Mouse (Mus musculus) cerebellum, postnatal 36 days (tissue): Measurements from ENCODE around the gene Gm5741.
A peak's percentile ranks its signal among the peaks of the same experiment; 100 is the strongest.

Experiments used
- DNase-seq, 2 experiments: peaks; one replicate each; pipeline ENCODE4 v3.0.0; 2021 to 2022; ENCODE audit warnings: mixed read lengths in 2 of 2

Gm5741 gene

DNA sequence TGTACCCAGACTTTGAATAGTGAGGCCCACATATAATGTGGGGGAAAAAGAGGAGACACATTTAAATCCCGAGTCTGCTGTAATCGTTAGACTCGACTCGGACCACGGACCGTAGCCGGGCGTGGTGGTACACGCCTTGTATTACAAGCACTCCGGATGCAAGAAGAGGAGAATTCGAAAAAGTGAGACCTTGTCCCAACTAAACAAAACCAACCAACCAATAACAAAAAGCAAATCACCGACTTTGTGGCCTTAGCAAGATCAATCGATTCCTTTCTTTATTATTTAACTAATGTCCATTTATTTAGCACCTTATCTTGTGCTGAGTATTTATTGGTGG lies 40.3 kb downstream of the Gm5741 start:
- no peak for DNase-seq

DNA sequence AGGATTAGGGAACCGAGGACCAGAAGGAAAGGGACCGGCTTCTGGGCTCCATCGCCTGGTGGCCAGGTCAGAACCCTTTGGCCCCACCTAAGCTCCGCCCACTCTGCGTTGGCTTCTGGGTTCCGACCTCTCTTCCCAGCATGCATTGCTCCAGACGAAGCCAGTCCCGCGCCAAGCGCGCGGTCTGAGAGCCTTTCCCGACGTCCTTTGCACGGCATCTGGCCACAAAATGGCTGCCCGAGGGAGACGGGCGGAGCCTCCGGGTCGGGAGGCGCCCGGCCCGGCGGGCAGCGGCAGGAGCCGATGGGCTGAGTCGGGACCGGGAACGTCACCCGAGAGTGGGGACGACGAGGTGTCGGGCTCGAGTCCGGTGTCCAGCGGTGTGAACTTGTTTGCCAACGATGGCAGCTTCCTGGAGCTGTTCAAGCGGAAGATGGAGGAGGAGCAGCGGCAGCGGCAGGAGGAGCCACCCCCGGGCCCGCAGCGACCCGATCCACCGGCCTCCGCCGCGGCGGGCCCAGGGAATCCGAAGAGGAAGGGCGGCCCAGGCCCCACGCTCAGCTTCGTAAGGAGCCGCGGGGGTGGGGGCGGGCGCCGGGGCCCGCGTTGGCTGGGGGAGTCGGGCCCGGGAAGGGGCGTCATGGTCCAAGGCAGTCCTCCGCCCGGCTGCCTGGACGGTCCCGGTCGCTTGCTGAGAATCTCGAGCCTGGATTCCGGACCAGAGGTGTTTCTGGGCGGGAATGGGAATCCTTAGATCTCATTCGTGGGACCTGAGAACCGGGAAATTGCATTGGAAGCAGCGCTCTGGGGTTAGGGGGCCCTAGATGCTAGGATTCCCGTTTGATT lies 40.9 kb downstream of the Gm5741 start, which contains the start of gene Trir:
Trir (plus strand) TSS at position 154 of the 846 bp plus-strand sequence.
- peak; percentile 97 to 98 for DNase-seq

DNA sequence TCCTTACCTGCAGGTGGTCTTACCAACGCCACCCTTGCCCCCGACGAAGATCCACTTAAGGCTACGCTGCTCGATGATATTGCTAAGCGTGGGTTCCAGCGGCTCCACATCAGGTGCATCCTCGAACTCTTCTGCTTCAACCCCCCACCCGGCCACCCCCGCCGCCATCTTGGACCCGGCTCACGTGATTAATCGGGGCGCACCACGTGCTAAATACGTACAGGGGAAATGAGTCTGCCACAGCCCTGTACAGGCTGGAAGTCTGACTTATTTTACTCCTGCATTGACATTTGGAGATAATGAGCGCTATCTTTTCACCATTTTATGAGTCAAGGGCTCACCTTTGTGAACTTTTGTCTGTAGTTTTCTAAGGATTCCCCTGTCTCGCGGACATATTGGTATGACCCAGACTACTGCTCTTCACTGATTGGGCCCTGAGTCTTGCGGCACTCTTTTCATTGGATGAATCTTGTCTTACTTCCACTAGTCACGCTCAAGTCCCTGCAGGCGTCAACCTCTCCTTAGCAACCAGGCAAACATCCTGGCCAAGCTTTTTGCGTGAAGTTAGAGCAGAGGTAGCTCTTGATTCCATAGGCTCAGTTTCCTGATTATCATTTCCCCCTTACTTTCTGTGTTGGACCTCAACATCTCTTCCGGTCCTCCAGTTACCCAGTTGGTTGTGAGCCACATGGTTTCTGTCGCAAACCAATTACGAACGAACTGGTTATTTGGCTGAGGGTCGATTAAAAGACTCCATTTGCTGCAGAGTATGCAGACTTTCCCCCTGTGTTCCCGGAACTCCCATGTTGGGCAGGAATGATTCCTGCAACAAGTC lies 42.5 kb downstream of the Gm5741 start, which contains the start of gene Asna1:
Asna1 (minus strand) TSS at position 184 of the 835 bp plus-strand sequence.
- DNase-seq = peak; percentile 79 to 82

DNA sequence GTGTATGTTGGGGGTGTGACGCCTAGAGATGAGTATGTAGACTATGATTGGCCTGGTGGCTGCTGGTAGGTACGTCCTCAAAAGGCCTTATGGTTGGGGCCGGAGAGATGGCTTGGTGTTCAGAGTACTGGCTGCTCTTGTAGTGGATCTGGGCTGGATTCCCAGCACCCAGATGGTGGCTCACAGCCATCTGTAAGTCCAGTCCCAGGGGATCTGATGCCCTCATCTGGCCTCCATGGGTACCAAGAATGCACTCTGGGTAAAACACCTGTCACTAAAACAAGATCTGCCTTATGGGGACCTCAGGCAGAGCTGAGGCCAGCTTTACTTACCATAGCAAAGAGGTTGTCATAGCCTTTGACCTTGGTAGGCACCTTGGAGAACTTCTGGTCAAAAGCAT lies 43.9 kb downstream of the Gm5741 start:
- no peak for DNase-seq

DNA sequence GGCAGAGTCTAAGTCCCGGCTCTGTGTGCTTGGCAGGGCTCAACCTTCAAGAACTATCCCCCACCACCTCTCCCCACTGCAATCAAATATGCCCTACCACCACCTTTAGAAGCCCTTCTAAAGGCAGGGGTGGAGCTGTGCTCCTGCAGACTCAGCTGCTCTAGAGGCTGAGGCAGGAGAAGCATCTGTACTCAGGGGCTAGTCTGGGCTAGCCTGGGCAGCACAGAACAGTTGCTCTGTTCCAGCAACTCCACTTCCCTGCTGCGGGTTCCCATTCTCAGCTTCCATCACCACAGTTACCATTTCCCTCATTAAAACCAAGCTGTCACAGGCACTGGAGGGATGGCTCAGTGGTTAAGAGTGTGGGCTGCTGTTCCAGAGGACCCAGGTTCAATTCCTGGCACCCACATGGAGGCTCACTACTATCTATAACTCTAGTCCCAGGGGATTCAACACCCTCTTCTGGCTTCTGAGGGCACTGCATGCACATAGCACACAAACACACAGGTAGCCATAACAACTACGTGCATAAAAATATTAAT lies 46.2 kb downstream of the Gm5741 start:
- no peak for DNase-seq
